Mouse (Mus musculus): ENCODE measurements at regions not wholly inside any gene's neighbourhood (a gene's known extent, or its start where the extent isn't known, plus 50 kb on each side); places are given as distances from the start of the nearest gene placed in this dataset.

GRCm38 (mm10) chr10:37231936-37232556, 93.3 kb upstream of the Marcks start:
- Histone ChIP-seq H3K4me1 (replicated peaks) (peaks cover 33% of the 10 kb centered on the region), H3K27ac (ENCODE audit: poor library complexity, severe bottlenecking) (peak overlapping the region; percentile 87), H3K27me3 (replicated peaks) (no peaks in the 10 kb centered on the region), H3K4me2 (peak overlapping the region; percentile 67), H3K36me3 (no peaks in the 10 kb centered on the region), H3K4me3 (peak overlapping the region; percentile 25), H3K9me3 (replicated peaks) (no peaks in the 10 kb centered on the region), H3K9ac (peak overlapping the region; percentile 55)
- ATAC-seq (ENCODE audit: insufficient number of reproducible peaks, low FRiP score), result peak; percentile 94
- WGBS, result 9% methylated on average over 8 of the region's 12 CpGs

- Histone ChIP-seq H3K27me3 (replicated peaks) (no peaks in the 10 kb centered on the region), H3K36me3 (no peaks in the 10 kb centered on the region), H3K9ac (no peak overlapping the region), H3K4me2 (no peak overlapping the region), H3K4me1 (replicated peaks) (peaks cover 33% of the 10 kb centered on the region), H3K4me3 (no peak overlapping the region), H3K9me3 (replicated peaks) (no peaks in the 10 kb centered on the region), H3K27ac (ENCODE audit: poor library complexity, severe bottlenecking) (peak overlapping the region; percentile 67; the same call in 1 of the 2 replicates)
- WGBS, result 82% methylated on average over 6 of the region's 6 CpGs
- no peak for ATAC-seq (ENCODE audit: insufficient number of reproducible peaks, low FRiP score)
Observed at GRCm38 (mm10) chr10:37231159-37231558, 92.4 kb upstream of the Marcks start.

- ATAC-seq (ENCODE audit: insufficient number of reproducible peaks, low FRiP score), result no peak
- H3K9ac ChIP-seq, result no peak overlapping the region
Observed at GRCm38 (mm10) chr10:37227889-37228288, 89.2 kb upstream of the Marcks start.

GRCm38 (mm10) chr10:37221730-37222129, 83.0 kb upstream of the Marcks start:
- 59% methylated on average over 6 of the region's 6 CpGs for WGBS

More at GRCm38 (mm10) chr10:37227889-37228288, 89.2 kb upstream of the Marcks start:
- Histone ChIP-seq H3K27ac (ENCODE audit: poor library complexity, severe bottlenecking) (no peak overlapping the region), H3K27me3 (replicated peaks) (no peaks in the 10 kb centered on the region), H3K4me2 (no peak overlapping the region), H3K9me3 (replicated peaks) (no peaks in the 10 kb centered on the region), H3K4me3 (no peak overlapping the region), H3K4me1 (replicated peaks) (peaks cover 12% of the 10 kb centered on the region), H3K36me3 (no peaks in the 10 kb centered on the region)
- 66% methylated on average over 3 of the region's 3 CpGs for WGBS

GRCm38 (mm10) chr10:37220434-37220833, 81.7 kb upstream of the Marcks start:
- ATAC-seq (ENCODE audit: insufficient number of reproducible peaks, low FRiP score), result peak; percentile 79
- Histone ChIP-seq H3K9me3 (replicated peaks) (no peaks in the 10 kb centered on the region), H3K27me3 (replicated peaks) (no peaks in the 10 kb centered on the region), H3K27ac (ENCODE audit: poor library complexity, severe bottlenecking) (peak overlapping the region; percentile 64; the same call in 1 of the 2 replicates), H3K4me2 (no peak overlapping the region), H3K36me3 (no peaks in the 10 kb centered on the region), H3K4me3 (no peak overlapping the region), H3K9ac (no peak overlapping the region), H3K4me1 (replicated peaks) (peaks cover 22% of the 10 kb centered on the region)
- WGBS, result 22% methylated on average over 3 of the region's 3 CpGs

More at GRCm38 (mm10) chr10:37221730-37222129, 83.0 kb upstream of the Marcks start:
- Histone ChIP-seq H3K36me3 (no peaks in the 10 kb centered on the region), H3K27ac (ENCODE audit: poor library complexity, severe bottlenecking) (no peak overlapping the region), H3K9me3 (replicated peaks) (no peaks in the 10 kb centered on the region), H3K27me3 (replicated peaks) (no peaks in the 10 kb centered on the region), H3K4me2 (no peak overlapping the region), H3K9ac (no peak overlapping the region), H3K4me1 (replicated peaks) (peaks cover 22% of the 10 kb centered on the region), H3K4me3 (no peak overlapping the region)
- no peak for ATAC-seq (ENCODE audit: insufficient number of reproducible peaks, low FRiP score)

- no peak; the same call in 1 of the 2 replicates for ATAC-seq (ENCODE audit: insufficient number of reproducible peaks, low FRiP score)
- Histone ChIP-seq H3K36me3 (no peaks in the 10 kb centered on the region), H3K4me1 (replicated peaks) (peaks cover 22% of the 10 kb centered on the region), H3K27me3 (replicated peaks) (no peaks in the 10 kb centered on the region), H3K9ac (no peak overlapping the region), H3K4me3 (no peak overlapping the region), H3K9me3 (replicated peaks) (no peaks in the 10 kb centered on the region), H3K27ac (ENCODE audit: poor library complexity, severe bottlenecking) (peak overlapping the region; percentile 64; the same call in 1 of the 2 replicates), H3K4me2 (no peak overlapping the region)
- WGBS, result 46% methylated on average over 4 of the region's 4 CpGs
Observed at GRCm38 (mm10) chr10:37219936-37220335, 81.2 kb upstream of the Marcks start.

GRCm38 (mm10) chr10:37219381-37219780, 80.7 kb upstream of the Marcks start:
- no peak overlapping the region for H3K9ac ChIP-seq
- H3K4me1 ChIP-seq (replicated peaks), result peaks cover 22% of the 10 kb centered on the region
- no peaks in the 10 kb centered on the region for H3K27me3 ChIP-seq (replicated peaks)
- H3K27ac ChIP-seq (ENCODE audit: poor library complexity, severe bottlenecking), result no peak overlapping the region
- 82% methylated on average over 1 of the region's 1 CpGs for WGBS
- H3K4me2 ChIP-seq, result no peak overlapping the region
- no peaks in the 10 kb centered on the region for H3K36me3 ChIP-seq
- no peak for ATAC-seq (ENCODE audit: insufficient number of reproducible peaks, low FRiP score)
- H3K4me3 ChIP-seq, result no peak overlapping the region
- H3K9me3 ChIP-seq (replicated peaks), result no peaks in the 10 kb centered on the region

GRCm38 (mm10) chr10:37214656-37215055, 75.9 kb upstream of the Marcks start:
- H3K4me1 ChIP-seq (replicated peaks), result no peaks in the 10 kb centered on the region; the same call in 1 of the 2 replicates
- WGBS, result 76% methylated on average over 5 of the region's 5 CpGs

GRCm38 (mm10) chr10:37212350-37213035, 73.8 kb upstream of the Marcks start:
- H3K9me3 ChIP-seq (replicated peaks), result no peaks in the 10 kb centered on the region
- H3K27me3 ChIP-seq (replicated peaks), result no peaks in the 10 kb centered on the region
- no peaks in the 10 kb centered on the region for H3K36me3 ChIP-seq
- no peak overlapping the region for H3K9ac ChIP-seq
- no peaks in the 10 kb centered on the region for H3K4me1 ChIP-seq (replicated peaks)
- no peak for ATAC-seq (ENCODE audit: insufficient number of reproducible peaks, low FRiP score)
- no peak overlapping the region for H3K4me3 ChIP-seq
- no peak overlapping the region for H3K4me2 ChIP-seq
- H3K27ac ChIP-seq (ENCODE audit: poor library complexity, severe bottlenecking), result no peak overlapping the region
- 39% methylated on average over 1 of the region's 1 CpGs for WGBS

More at GRCm38 (mm10) chr10:37214656-37215055, 75.9 kb upstream of the Marcks start:
- no peak overlapping the region for H3K4me2 ChIP-seq
- H3K9ac ChIP-seq, result no peak overlapping the region
- ATAC-seq (ENCODE audit: insufficient number of reproducible peaks, low FRiP score), result no peak
- H3K27me3 ChIP-seq (replicated peaks), result no peaks in the 10 kb centered on the region
- H3K36me3 ChIP-seq, result no peaks in the 10 kb centered on the region
- no peaks in the 10 kb centered on the region for H3K9me3 ChIP-seq (replicated peaks)
- H3K27ac ChIP-seq (ENCODE audit: poor library complexity, severe bottlenecking), result no peak overlapping the region
- no peak overlapping the region for H3K4me3 ChIP-seq

GRCm38 (mm10) chr10:37211305-37211704, 72.6 kb upstream of the Marcks start:
- Histone ChIP-seq H3K9ac (no peak overlapping the region), H3K36me3 (no peaks in the 10 kb centered on the region), H3K4me1 (replicated peaks) (no peaks in the 10 kb centered on the region), H3K27ac (ENCODE audit: poor library complexity, severe bottlenecking) (no peak overlapping the region), H3K4me3 (no peak overlapping the region), H3K27me3 (replicated peaks) (no peaks in the 10 kb centered on the region), H3K9me3 (replicated peaks) (no peaks in the 10 kb centered on the region), H3K4me2 (no peak overlapping the region)
- ATAC-seq (ENCODE audit: insufficient number of reproducible peaks, low FRiP score), result no peak
- 83% methylated on average over 3 of the region's 3 CpGs for WGBS

GRCm38 (mm10) chr10:37210223-37210622, 71.5 kb upstream of the Marcks start:
- no peak overlapping the region for H3K4me2 ChIP-seq
- no peaks in the 10 kb centered on the region for H3K27me3 ChIP-seq (replicated peaks)
- no peak overlapping the region for H3K4me3 ChIP-seq
- H3K9ac ChIP-seq, result no peak overlapping the region
- ATAC-seq (ENCODE audit: insufficient number of reproducible peaks, low FRiP score), result no peak
- no peaks in the 10 kb centered on the region for H3K9me3 ChIP-seq (replicated peaks)
- 82% methylated on average over 1 of the region's 1 CpGs for WGBS
- no peaks in the 10 kb centered on the region for H3K4me1 ChIP-seq (replicated peaks)
- no peaks in the 10 kb centered on the region for H3K36me3 ChIP-seq
- no peak overlapping the region for H3K27ac ChIP-seq (ENCODE audit: poor library complexity, severe bottlenecking)

Measured in heart, embryonic 12.5 days (tissue).